Mouse (Mus musculus): Measurements from ENCODE around the gene Cacna2d2.

The Cacna2d2 gene

GRCm38 (mm10) chr9:107456667-107457066 lies 57.3 kb downstream of the Cacna2d2 start:
- no peak for DNase-seq (ENCODE audit: low spot score)

- peak; percentile 55 for DNase-seq (ENCODE audit: low spot score)
Observed at GRCm38 (mm10) chr9:107462907-107463306, 63.5 kb downstream of the Cacna2d2 start.

GRCm38 (mm10) chr9:107463509-107463908 lies 64.1 kb downstream of the Cacna2d2 start:
- peak; percentile 86 for DNase-seq (ENCODE audit: low spot score)

GRCm38 (mm10) chr9:107464130-107464529 lies 64.7 kb downstream of the Cacna2d2 start:
- DNase-seq (ENCODE audit: low spot score): peak; percentile 57

- DNase-seq (ENCODE audit: low spot score): no peak
Observed at GRCm38 (mm10) chr9:107465657-107466056, 66.2 kb downstream of the Cacna2d2 start.

- DNase-seq (ENCODE audit: low spot score): no peak
Observed at GRCm38 (mm10) chr9:107469213-107469795, 69.9 kb downstream of the Cacna2d2 start.

- DNase-seq (ENCODE audit: low spot score): no peak
Observed at GRCm38 (mm10) chr9:107470427-107470826, 71.0 kb downstream of the Cacna2d2 start.

GRCm38 (mm10) chr9:107474016-107474415 lies 74.6 kb downstream of the Cacna2d2 start:
- no peak for DNase-seq (ENCODE audit: low spot score)

- no peak for DNase-seq (ENCODE audit: low spot score)
Observed at GRCm38 (mm10) chr9:107478979-107479378, 79.6 kb downstream of the Cacna2d2 start.

- no peak for DNase-seq (ENCODE audit: low spot score)
Observed at GRCm38 (mm10) chr9:107479593-107479992, 80.2 kb downstream of the Cacna2d2 start.

- no peak for DNase-seq (ENCODE audit: low spot score)
Observed at GRCm38 (mm10) chr9:107480477-107481069, 81.2 kb downstream of the Cacna2d2 start.

- DNase-seq (ENCODE audit: low spot score): no peak
Observed at GRCm38 (mm10) chr9:107481340-107481739, 81.9 kb downstream of the Cacna2d2 start.

- DNase-seq (ENCODE audit: low spot score): no peak
Observed at GRCm38 (mm10) chr9:107482004-107482403, 82.6 kb downstream of the Cacna2d2 start.

GRCm38 (mm10) chr9:107482770-107483169 lies 83.4 kb downstream of the Cacna2d2 start:
- no peak for DNase-seq (ENCODE audit: low spot score)

GRCm38 (mm10) chr9:107483714-107484113 lies 84.3 kb downstream of the Cacna2d2 start:
- DNase-seq (ENCODE audit: low spot score): no peak

- no peak for DNase-seq (ENCODE audit: low spot score)
Observed at GRCm38 (mm10) chr9:107484302-107484701, 84.9 kb downstream of the Cacna2d2 start.

GRCm38 (mm10) chr9:107484766-107485165 lies 85.4 kb downstream of the Cacna2d2 start:
- no peak for DNase-seq (ENCODE audit: low spot score)

GRCm38 (mm10) chr9:107486086-107486485 lies 86.7 kb downstream of the Cacna2d2 start:
- DNase-seq (ENCODE audit: low spot score): no peak

- peak; percentile 17 for DNase-seq (ENCODE audit: low spot score)
Observed at GRCm38 (mm10) chr9:107486507-107487225, 87.3 kb downstream of the Cacna2d2 start.

- no peak for DNase-seq (ENCODE audit: low spot score)
Observed at GRCm38 (mm10) chr9:107490146-107490545, 90.7 kb downstream of the Cacna2d2 start.

GRCm38 (mm10) chr9:107490625-107491024 lies 91.2 kb downstream of the Cacna2d2 start:
- DNase-seq (ENCODE audit: low spot score): no peak

- no peak for DNase-seq (ENCODE audit: low spot score)
Observed at GRCm38 (mm10) chr9:107493511-107493910, 94.1 kb downstream of the Cacna2d2 start.

- no peak for DNase-seq (ENCODE audit: low spot score)
Observed at GRCm38 (mm10) chr9:107494238-107494637, 94.8 kb downstream of the Cacna2d2 start.

Data from c-Kit-positive CD71-positive TER-119-positive erythroid progenitor cells, embryonic 14.5 days (primary cell).